Mouse (Mus musculus): ENCODE measurements at regions not wholly inside any gene's neighbourhood (a gene's known extent, or its start where the extent isn't known, plus 50 kb on each side); places are given as distances from the start of the nearest gene placed in this dataset.

DNA sequence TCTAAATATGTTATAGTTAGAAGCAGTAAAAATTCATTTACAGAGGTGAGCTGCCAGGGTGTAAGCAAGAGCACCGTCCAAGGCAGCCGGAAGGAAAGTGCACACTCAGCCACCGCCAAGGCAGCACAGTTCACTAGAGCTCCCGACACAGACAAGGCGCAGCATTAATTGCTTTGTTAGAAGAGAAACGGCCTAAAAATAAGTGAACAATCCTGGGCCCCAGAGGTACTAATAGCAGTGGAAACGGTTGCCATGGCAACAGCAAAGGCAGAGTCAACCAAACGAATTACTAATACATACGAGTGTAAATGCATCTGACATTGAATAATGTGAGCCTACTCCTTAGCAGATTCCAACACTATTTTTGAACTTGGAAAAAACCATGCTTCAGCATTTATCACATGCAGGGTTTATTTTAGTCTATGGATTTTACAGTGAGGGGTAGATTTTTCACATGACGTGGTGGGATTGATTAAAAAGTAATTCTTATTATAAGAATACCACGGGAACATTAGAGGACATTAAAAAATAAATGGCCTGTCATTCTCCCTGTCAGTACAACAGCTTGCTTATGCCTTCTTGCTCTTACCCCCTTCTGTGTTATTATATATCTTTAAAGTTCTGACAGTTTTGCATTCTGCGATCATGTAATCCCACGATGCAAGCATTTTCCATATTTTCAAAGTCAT, 62.5 kb downstream of the Cavin4 start:
- no peak for DNase-seq

GRCm38 (mm10) chr4:48726349-48726835, 63.1 kb downstream of the Cavin4 start:
- DNase-seq = no peak

DNA sequence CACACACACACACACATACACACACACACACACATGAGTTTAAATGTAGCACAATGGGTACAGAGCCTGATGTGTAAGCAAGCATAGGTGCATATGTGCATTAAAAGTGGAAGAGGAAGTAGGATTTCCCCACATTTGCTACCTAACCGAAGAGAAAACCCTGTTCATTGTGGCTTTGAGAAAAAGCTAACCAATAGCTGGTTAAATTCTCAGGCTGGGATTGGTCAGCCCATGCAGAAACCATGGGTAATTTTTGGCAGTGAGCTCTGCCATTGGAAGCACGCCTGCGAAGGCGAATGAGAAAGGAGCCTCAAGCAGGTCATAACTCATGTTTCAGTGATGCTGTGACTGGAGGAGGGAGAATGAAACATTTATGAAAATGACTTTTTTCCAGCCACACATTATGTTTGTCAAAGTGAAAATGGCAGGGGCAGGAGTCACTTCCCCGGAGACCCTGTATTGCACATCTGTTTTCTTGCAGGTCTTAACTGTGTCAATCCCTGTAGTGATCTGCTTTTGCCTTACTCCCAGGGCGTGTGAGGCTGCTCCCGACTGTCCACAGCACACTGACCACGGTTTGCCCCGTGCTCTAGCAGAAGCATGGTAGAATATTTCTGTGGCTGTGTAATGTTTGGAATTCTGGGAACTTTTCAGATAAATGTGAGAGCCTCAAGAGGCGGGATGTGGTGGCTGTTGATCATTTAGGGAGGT, 71.7 kb downstream of the Cavin4 start:
- DNase-seq = no peak

DNA sequence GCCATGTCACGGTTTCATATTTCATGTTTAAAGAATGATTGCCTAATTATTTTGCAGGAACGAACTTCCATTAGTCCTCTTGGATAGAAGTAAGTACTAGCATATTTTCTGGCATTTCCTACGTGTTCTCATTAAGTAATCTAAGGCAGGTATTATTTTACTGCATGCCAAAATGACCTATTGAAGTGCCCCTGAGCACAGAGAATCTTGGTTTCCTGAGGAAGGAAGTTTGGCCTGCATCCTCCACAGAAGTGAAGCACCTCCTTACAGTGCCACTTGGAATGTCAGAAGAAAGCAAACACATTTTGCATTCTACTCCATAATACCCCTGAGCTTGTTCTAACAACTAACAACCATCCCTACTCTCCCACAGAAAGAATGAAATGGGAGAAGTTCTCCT, 82.9 kb downstream of the Cavin4 start:
- no peak for DNase-seq

- DNase-seq = no peak
Measured at GRCm38 (mm10) chr4:48749566-48749965, 86.3 kb downstream of the Cavin4 start.

GRCm38 (mm10) chr4:48750087-48750486, 86.8 kb downstream of the Cavin4 start:
- no peak for DNase-seq

DNA sequence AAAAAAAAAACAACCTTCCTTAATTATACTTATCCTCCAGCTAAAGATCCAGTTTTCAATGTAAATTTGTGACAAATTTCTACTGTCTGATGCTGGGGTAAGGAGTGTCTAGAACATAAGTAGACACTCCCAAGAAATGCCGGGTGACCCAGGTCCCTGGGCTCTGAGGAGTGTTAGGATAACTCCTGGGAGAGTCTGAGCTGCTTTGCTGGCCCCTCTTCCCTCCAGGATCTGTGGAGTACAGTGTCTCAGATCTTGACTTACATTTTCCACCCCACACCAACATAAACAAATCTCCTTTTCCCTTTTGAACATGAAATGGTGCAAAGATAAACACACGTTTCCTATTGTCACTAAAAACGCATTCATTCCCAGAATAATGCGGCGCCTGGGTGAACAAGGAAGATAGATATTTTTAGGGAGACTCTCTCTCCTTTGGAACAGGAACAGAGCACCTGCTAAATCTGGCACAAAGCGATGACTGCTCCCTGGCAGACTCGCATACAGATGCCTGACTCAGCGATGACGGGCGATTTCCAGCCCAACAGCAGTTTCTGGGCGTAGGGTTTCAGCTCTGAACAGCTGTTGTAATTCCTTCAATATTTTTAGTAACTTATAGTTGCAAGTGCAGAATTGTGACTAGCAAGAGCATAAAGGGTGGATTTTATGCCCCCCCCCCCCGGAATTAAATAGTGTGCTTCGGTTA, 91.3 kb downstream of the Cavin4 start:
- no peak for DNase-seq

GRCm38 (mm10) chr4:48760625-48761024, 97.3 kb downstream of the Cavin4 start:
- DNase-seq = no peak

GRCm38 (mm10) chr4:48766458-48766857, 103.1 kb downstream of the Cavin4 start:
- DNase-seq = no peak

GRCm38 (mm10) chr4:48770403-48770953, 107.2 kb downstream of the Cavin4 start:
- no peak for DNase-seq

DNA sequence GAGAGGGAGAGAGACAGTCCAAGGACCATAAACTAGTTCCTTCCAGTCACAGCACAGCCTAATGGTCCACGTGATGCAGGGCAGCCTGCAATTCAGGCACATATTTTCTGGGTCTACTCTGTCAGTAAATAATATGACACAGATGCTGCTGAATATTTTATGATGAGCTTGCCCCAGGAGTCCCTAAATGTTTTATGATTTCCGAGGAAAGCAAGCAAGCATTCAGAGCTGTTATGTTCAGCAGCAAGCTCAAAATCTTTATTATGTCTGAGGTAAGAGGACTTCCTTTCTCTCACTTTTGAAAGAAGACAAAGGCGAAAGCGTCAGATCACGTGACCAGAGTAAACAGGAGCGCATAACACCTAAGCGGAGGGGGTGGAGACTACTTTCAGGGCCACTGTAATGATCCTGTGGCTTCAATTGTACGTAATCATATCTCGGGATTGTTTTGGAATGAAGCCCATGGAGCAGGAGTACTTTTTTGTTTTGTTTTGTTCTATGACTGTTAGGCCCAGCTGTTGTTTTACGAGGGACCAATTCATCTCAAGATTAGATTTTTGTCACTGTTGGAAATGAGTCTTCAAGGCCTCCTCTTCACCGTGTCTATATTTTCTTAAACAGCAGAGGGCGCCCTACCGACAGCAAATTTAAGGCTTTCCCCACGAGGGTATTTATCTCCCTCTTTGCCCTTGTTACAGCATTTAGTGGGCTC, 107.8 kb downstream of the Cavin4 start:
- DNase-seq = peak; percentile 31 to 41

- DNase-seq = no peak
Measured at GRCm38 (mm10) chr4:48771836-48772235, 108.5 kb downstream of the Cavin4 start.

- peak; percentile 62 to 66 for DNase-seq
Measured at GRCm38 (mm10) chr4:48779202-48779905, 116.0 kb downstream of the Cavin4 start.

- no peak for DNase-seq
Measured at GRCm38 (mm10) chr4:48779955-48780354, 116.6 kb downstream of the Cavin4 start.

DNA sequence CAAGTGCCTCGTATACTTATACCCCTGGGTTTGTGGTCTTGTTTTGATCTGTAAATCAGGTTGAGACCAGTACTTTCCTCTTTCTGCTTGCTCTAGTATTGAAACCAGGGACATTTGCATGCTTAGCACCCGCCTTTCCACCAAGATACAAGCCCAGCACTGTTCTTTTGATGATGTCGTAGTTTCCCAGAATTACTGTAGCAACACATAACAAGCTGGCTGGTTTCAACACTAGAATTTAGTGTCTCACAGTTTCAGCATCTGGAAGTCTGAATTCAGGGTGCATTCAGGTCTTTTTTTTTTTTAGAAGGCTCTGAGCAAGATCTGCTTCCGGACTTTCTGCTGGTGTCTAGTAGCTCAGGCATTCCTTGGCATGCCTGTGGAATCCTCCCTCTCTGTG, 117.8 kb downstream of the Cavin4 start:
- DNase-seq = no peak

GRCm38 (mm10) chr4:48782686-48783085, 119.4 kb downstream of the Cavin4 start:
- DNase-seq = no peak

DNA sequence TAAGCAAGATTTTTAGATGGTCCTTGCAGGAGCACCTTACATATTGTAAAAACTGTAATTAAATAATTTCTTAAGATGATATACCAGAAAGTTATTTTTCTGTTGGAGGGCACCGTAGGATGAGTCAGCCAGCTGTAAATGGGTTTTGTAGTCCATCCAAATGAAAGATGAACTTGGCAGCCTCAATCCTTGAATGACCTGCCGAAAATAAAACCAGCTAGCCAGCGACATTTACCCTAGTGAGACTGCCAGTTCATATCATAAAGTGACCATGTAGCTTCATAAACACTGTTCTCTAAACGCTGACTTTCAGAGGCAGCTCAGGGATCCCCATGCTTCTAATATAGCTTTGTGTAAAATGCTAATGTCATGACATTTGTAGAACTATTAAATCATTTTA, 127.8 kb downstream of the Cavin4 start:
- DNase-seq = no peak

- DNase-seq = no peak
Measured at GRCm38 (mm10) chr4:48803777-48804176, 140.5 kb downstream of the Cavin4 start.

DNA sequence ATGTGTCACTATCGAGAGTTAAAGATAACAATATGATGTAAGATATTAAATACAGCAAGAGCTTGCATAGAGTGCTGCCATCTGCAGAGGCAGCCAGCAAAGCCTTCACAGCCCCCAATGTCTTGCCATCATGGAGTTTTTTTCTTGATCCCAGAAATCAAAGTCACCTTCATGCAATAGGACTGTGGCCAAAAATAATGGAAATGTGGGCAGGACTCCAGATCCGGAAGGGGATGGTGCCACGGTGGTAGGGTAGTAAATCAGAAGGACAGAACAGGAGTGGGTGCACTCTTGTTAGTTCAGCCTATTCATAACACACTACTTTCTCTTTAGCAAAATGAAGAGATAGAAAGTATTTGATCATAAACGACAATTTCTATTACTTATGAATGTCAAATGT, 145.3 kb downstream of the Cavin4 start:
- DNase-seq = no peak

DNA sequence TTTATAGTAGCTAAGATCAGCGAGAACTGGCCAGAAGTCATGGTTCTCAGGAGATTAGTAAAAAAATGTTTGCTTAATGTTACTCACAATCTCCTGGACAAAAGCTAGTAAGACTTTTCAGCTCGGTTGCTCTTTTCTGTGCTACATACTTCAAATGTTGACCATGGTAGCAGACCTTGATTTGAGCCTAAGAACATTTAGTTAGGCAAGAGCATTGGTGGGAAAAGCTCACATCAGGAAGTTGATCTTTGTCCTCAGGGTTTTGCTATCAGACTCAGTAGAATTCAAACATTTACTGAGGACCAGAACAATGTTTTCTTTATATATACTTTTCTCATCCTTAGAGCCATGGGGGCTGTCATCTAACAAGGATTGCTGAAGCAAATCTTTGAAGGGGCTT, 170.4 kb downstream of the Cavin4 start:
- DNase-seq = no peak

GRCm38 (mm10) chr4:48842777-48843214, 179.5 kb downstream of the Cavin4 start:
- DNase-seq = no peak

GRCm38 (mm10) chr4:48871105-48871504, 188.0 kb upstream of the Plppr1 start:
- no peak for DNase-seq
